Comparison of ENCODE assay signal across 8 mouse cellular contexts in genomic region chr2:34913218-34914068, GRCm38 (mm10). TPM values are rescaled to one million over a fixed set of nuclear protein-coding genes. Genes with fewer than 3 reads are reported as not detected.
DNase-seq lines count a peak whose midpoint lies in the region; ATAC-seq and TF ChIP-seq lines count a peak whose summit lies in the region.

Phf19 (minus strand) TSS chr2:34914026.

- no peak for ATAC-seq in embryonic facial prominence, embryonic 13.5 days (ENCODE audit: insufficient number of reproducible peaks, insufficient read depth, low FRiP score, low TSS enrichment, low read depth)
- peak; percentile 39 for ATAC-seq in limb, embryonic 14.5 days (ENCODE audit: low FRiP score, low read depth)
- peak; percentile 22; the same call in 1 of the 2 replicates for ATAC-seq in monocyte, adult 5-6 weeks (replicated peaks; ENCODE audit: insufficient number of reproducible peaks, low FRiP score, low TSS enrichment, poor library complexity, severe bottlenecking)

- H3K9me3 ChIP-seq in ES-E14 (ENCODE audit: control insufficient read depth, insufficient read depth, low read depth, low read length) = no peaks in the 10 kb centered on the region
- H3K9me3 ChIP-seq in embryonic facial prominence, embryonic 13.5 days = no peaks in the 10 kb centered on the region
- no peaks in the 10 kb centered on the region for H3K9me3 ChIP-seq in limb, embryonic 14.5 days (ENCODE audit: control insufficient read depth, low read length)

- peak; percentile 90 for DNase-seq in 3134 (ENCODE audit: extremely low read depth, insufficient read length, low spot score)
- DNase-seq in ES-E14 (ENCODE audit: low read depth, low spot score) = no peak
- peak; percentile 54 to 66 for DNase-seq in heart, postnatal 10 days
- no peak for DNase-seq in limb, embryonic 14.5 days (ENCODE audit: low spot score)
- peak; percentile 84 for DNase-seq in thymus, postnatal 25 days
- no peak for DNase-seq in layer of hippocampus, adult 18-20 months (ENCODE audit: low spot score in 2 of 2)

- no peak for TF ChIP-seq POLR2A in limb, embryonic 14.5 days (IDR thresholded peaks at IDR 0.05; ENCODE audit: borderline replicate concordance, extremely low read depth, insufficient read depth, insufficient read length)

- H3K36me3 ChIP-seq in ES-E14 (ENCODE audit: control insufficient read depth, insufficient read depth, low read length, poor library complexity, severe bottlenecking) = no peaks in the 10 kb centered on the region
- H3K36me3 ChIP-seq in embryonic facial prominence, embryonic 13.5 days = no peaks in the 10 kb centered on the region
- no peaks in the 10 kb centered on the region for H3K36me3 ChIP-seq in limb, embryonic 14.5 days (ENCODE audit: control insufficient read depth, insufficient read depth, low read length)

- peaks cover 59% of the 10 kb centered on the region for H3K27me3 ChIP-seq in embryonic facial prominence, embryonic 13.5 days
- peaks cover 62% of the 10 kb centered on the region for H3K27me3 ChIP-seq in limb, embryonic 14.5 days (ENCODE audit: control insufficient read depth, insufficient read depth, low read length)

- under 1% methylated on average over 59 of the region's 64 CpGs for WGBS in embryonic facial prominence, embryonic 13.5 days
- WGBS in limb, embryonic 14.5 days = under 1% methylated on average over 47 of the region's 64 CpGs

- no peak within 1 kb of the TSS for H3K27ac ChIP-seq in ES-E14 (ENCODE audit: insufficient read depth, low read depth, low read length, poor library complexity, severe bottlenecking)
- H3K27ac ChIP-seq in embryonic facial prominence, embryonic 13.5 days = no peak within 1 kb of the TSS
- no peak within 1 kb of the TSS for H3K27ac ChIP-seq in limb, embryonic 14.5 days (replicated peaks; ENCODE audit: low read depth, low read length)

- peak within 1 kb of the TSS; percentile 83 for H3K4me3 ChIP-seq in ES-E14 (ENCODE audit: insufficient read depth in 1 of 2, low read depth in 1 of 2, low read length in 2 of 2, poor library complexity in 1 of 2, severe bottlenecking in 1 of 2)
- H3K4me3 ChIP-seq in embryonic facial prominence, embryonic 13.5 days = peak within 1 kb of the TSS; percentile 62
- H3K4me3 ChIP-seq in limb, embryonic 14.5 days (replicated peaks; ENCODE audit: low read length) = peak within 1 kb of the TSS; percentile 54

- H3K4me1 ChIP-seq in ES-E14 (ENCODE audit: control insufficient read depth in 2 of 2, insufficient read depth in 2 of 2, low read length in 2 of 2, poor library complexity in 1 of 2) = peaks cover 4 to 12% of the 10 kb centered on the region in 2 experiments; a peak in 3 of 4 replicates
- H3K4me1 ChIP-seq in embryonic facial prominence, embryonic 13.5 days = peaks cover 13% of the 10 kb centered on the region; the same call in 1 of the 2 replicates
- H3K4me1 ChIP-seq in limb, embryonic 14.5 days (ENCODE audit: control insufficient read depth, insufficient read depth, low read length) = 0 out of 2 replicates have a peak, but pooled peaks cover 3% of the 10 kb centered on the region

- in situ Hi-C loops in ES-E14 (cut with MboI; ENCODE audit: low sequenced_read_pairs in 2 of 2, unreplicated experiment in 2 of 2) = no loop called here

- peak within 1 kb of the TSS; percentile 75 for H3K9ac ChIP-seq in ES-E14 (ENCODE audit: insufficient read depth, low read depth, low read length, poor library complexity, severe bottlenecking)
- peak within 1 kb of the TSS; percentile 74 for H3K9ac ChIP-seq in embryonic facial prominence, embryonic 13.5 days
- H3K9ac ChIP-seq in limb, embryonic 14.5 days (ENCODE audit: low read depth, low read length, severe bottlenecking) = peak within 1 kb of the TSS; percentile 69

- intact Hi-C loops in heart, postnatal 10 days (cut with DNase I) = no loop called here

- peak within 1 kb of the TSS; percentile 95 for H3K4me2 ChIP-seq in embryonic facial prominence, embryonic 13.5 days
- peak within 1 kb of the TSS; percentile 97 for H3K4me2 ChIP-seq in limb, embryonic 14.5 days (replicated peaks; ENCODE audit: low read depth, low read length, severe bottlenecking)

TF ChIP-seq in ES-E14, 5 proteins besides CTCF, POLR2A, EP300 and RAD21:
- TF ChIP-seq HCFC1 (IDR thresholded peaks at IDR 0.05; ENCODE audit: borderline replicate concordance, insufficient read depth, low read length) (no peak), MAFK (IDR thresholded peaks at IDR 0.05; ENCODE audit: insufficient read depth, low read depth, low read length) (no peak), ZC3H11A (IDR thresholded peaks at IDR 0.05; ENCODE audit: borderline replicate concordance, low read depth, low read length) (no peak), CHD2 (IDR thresholded peaks at IDR 0.05; ENCODE audit: low read depth, low read length) (no peak), ZNF384 (IDR thresholded peaks at IDR 0.05; ENCODE audit: low read depth, low read length) (no peak)
TF ChIP-seq in ES-E14: peak in this region for 0.

RNA-seq across cellular contexts. Expression of gene Phf19, which starts in this region (rescaled TPM):
- 3.7 and 6.8 TPM in 2 replicates for total RNA-seq in ES-E14 (2012; rRNA removed)
- 3.5 and 5.2 TPM in 2 replicates for polyA plus RNA-seq in embryonic facial prominence, embryonic 13.5 days (2015; fragmentation: Nextera tagmentation; extraction: Ambion mirVana)
- total RNA-seq in heart, postnatal 10 days (2021) = 1 to 10 TPM; 3.5 to 3.8 TPM
- 7.9 and 8.7 TPM in 2 replicates for polyA plus RNA-seq in limb, embryonic 14.5 days (2012; rRNA removed)
- polyA plus RNA-seq in limb, embryonic 14.5 days (2014; fragmentation: Nextera tagmentation; extraction: Ambion mirVana) = 4.7 and 8.0 TPM in 2 replicates
- 1.1 to 5.3 TPM (median 1.4 TPM) in 3 replicates for total RNA-seq in monocyte, adult 5-6 weeks (2017)
- total RNA-seq in layer of hippocampus, adult 18-20 months (2021) = under 1 TPM; 0.87 to 0.99 TPM

Comparison
In these comparisons a context has a peak if more than half of its experiments do, and no peak if none do; other contexts are left out.
1. DNase-seq: peak in 3134 (single experiment), heart, postnatal 10 days (2 of 2) and thymus, postnatal 25 days (single experiment); none in ES-E14 (single experiment), limb, embryonic 14.5 days (single experiment) and layer of hippocampus, adult 18-20 months (0 of 2).
2. Peak in every context shown above with its lines, with median percentiles within 50 percentile points of each other: H3K4me3 ChIP-seq and H3K9ac ChIP-seq.